Mouse (Mus musculus) myocyte (in vitro differentiated cells): ENCODE data around the gene Akap5. TPM values are rescaled to one million over a fixed set of nuclear protein-coding genes. Genes with fewer than 3 reads are reported as not detected.

ENCODE experiments used
- H3K27me3 ChIP-seq: one replicate; pipeline ENCODE4 v1.6.1; 2011; ENCODE audit not compliant: control insufficient read depth, insufficient read depth, insufficient read length
- H3K36me3 ChIP-seq: one replicate; pipeline ENCODE4 v1.6.1; 2011; ENCODE audit not compliant: control insufficient read depth, insufficient read depth
- H3K4me2 ChIP-seq: one replicate; pipeline ENCODE4 v1.6.1; 2011; ENCODE audit warnings: low read depth, control low read depth
- H3K4me3 ChIP-seq: one replicate; pipeline ENCODE4 v1.5.1; 2011; ENCODE audit warnings: mild to moderate bottlenecking, control low read depth, moderate library complexity
- H3K79me2 ChIP-seq: one replicate; pipeline ENCODE4 v1.6.1; 2011; ENCODE audit not compliant: control insufficient read depth, insufficient read depth
- H3ac ChIP-seq: one replicate; pipeline ENCODE4 v1.6.1; 2011; ENCODE audit not compliant: control insufficient read depth, insufficient read length
- MAX ChIP-seq: IDR thresholded peaks from one replicate; pipeline ENCODE4 v1.6.1; 2011; ENCODE audit warnings: low read depth, mild to moderate bottlenecking, control low read depth
- MYOD1 ChIP-seq, 3 experiments: IDR thresholded peaks; one replicate each; pipeline ENCODE4 v1.6.1; 2011; ENCODE audit warnings: control low read depth in 2 of 3, low read depth in 2 of 3, mild to moderate bottlenecking in 2 of 3, moderate library complexity in 1 of 3; ENCODE audit not compliant: insufficient read length in 2 of 3, control insufficient read depth in 1 of 3
- POLR2A ChIP-seq: IDR thresholded peaks from one replicate; pipeline ENCODE4 v1.6.1; 2011; ENCODE audit warnings: low read depth, mild to moderate bottlenecking, control low read depth, moderate library complexity; ENCODE audit not compliant: insufficient read length
- POLR2AphosphoS2 ChIP-seq: IDR thresholded peaks from one replicate; pipeline ENCODE4 v1.6.1; 2011; ENCODE audit warnings: low read depth, control low read depth; ENCODE audit not compliant: insufficient read length
- TCF12 ChIP-seq: IDR thresholded peaks from one replicate; pipeline ENCODE4 v1.6.1; 2011; ENCODE audit warnings: mild to moderate bottlenecking, control low read depth; ENCODE audit not compliant: poor library complexity, insufficient read depth, severe bottlenecking
- TCF3 ChIP-seq: IDR thresholded peaks from one replicate; pipeline ENCODE4 v1.6.1; 2011; ENCODE audit warnings: low read depth, control low read depth; ENCODE audit not compliant: insufficient read length
- polyA plus RNA-seq: library from polyadenylated mRNA; unstranded; fragments of >200 nt; fragmentation: generic; extraction: Trizol; gene quantifications from one replicate; pipeline ENCODE4 v1.2.1, GENCODE M21; 2012; ENCODE audit warnings: missing spikeins

Akap5 gene
- polyA plus RNA-seq, 1 experiment, result 0.02 TPM

GRCm38 (mm10) chr12:76380151-76380550 lies 55.5 kb downstream of the Akap5 start:
- H3K36me3 ChIP-seq, result peaks cover 8% of the 10 kb centered on the region
- no peak overlapping the region for H3K4me2 ChIP-seq
- no peaks in the 10 kb centered on the region for H3K27me3 ChIP-seq
- TF ChIP-seq TCF3 (no peak), MYOD1 (IDR thresholded peaks at IDR 0.05; ENCODE audit: control insufficient read depth in 1 of 3, insufficient read length in 2 of 3, low read depth in 2 of 3) (no peak), MAX (no peak), TCF12 (no peak), POLR2AphosphoS2 (no peak), POLR2A (no peak)
- no peak overlapping the region for H3K4me3 ChIP-seq
- H3K79me2 ChIP-seq, result peaks cover 100% of the 10 kb centered on the region
- H3ac ChIP-seq, result no peak overlapping the region

Other genes starting within 250 kb of the Akap5 start
- 0.02 TPM for gene Esr2, start 147.6 kb upstream of the Akap5 start, polyA plus RNA-seq
- not detected for gene Tex21, start 78.1 kb upstream of the Akap5 start, polyA plus RNA-seq
- 31.8 TPM for gene Mthfd1, start 69.6 kb upstream of the Akap5 start, polyA plus RNA-seq
- 6.1 TPM for gene Zbtb25, start 44.7 kb downstream of the Akap5 start, polyA plus RNA-seq
- 1.7 TPM for gene Zbtb1, start 45.4 kb downstream of the Akap5 start, polyA plus RNA-seq
- 13.4 TPM for gene Hspa2, start 79.3 kb downstream of the Akap5 start, polyA plus RNA-seq
- gene Ppp1r36, start 92.6 kb downstream of the Akap5 start, polyA plus RNA-seq, result not detected
- gene Plekhg3, start 206.0 kb downstream of the Akap5 start, polyA plus RNA-seq, result 11.2 TPM